Mouse (Mus musculus) brain, adult 2 months (tissue): ENCODE results near the gene Gfi1.

Experiments
- DNase-seq: peaks from one replicate; pipeline ENCODE4 v3.0.0; 2011; ENCODE audit warnings: low read depth, low spot score

The Gfi1 gene

GRCm38 (mm10) chr5:107678392-107678791 is 47.4 kb downstream of the Gfi1 start:
- no peak for DNase-seq
